Mouse (Mus musculus): ENCODE results near the gene Trappc6a. TPM values are rescaled to one million over a fixed set of nuclear protein-coding genes. Genes with fewer than 3 reads are reported as not detected.

The Trappc6a gene
- 100 to 1,000 TPM in 1 of 2 experiments, 10 to 100 TPM in 1; 98.1 to 104 TPM for polyA plus RNA-seq (2017; shearing (Covaris generic))

GRCm38 (mm10) chr7:19508150-19508923, at the start of gene Trappc6a, which contains the start of gene Bloc1s3:
Gene Trappc6a, plus strand, starts transcription at chr7:19508395.
Gene Bloc1s3, minus strand, starts transcription at chr7:19508367.

GRCm38 (mm10) chr7:19458591-19459111, 49.5 kb upstream of the Trappc6a start, which contains the start of gene Mark4:
Gene Mark4, minus strand, starts transcription at chr7:19458821.

GRCm38 (mm10) chr7:19462884-19463381, 45.3 kb upstream of the Trappc6a start, which contains the start of gene Exoc3l2:
Gene Exoc3l2, plus strand, starts transcription at chr7:19463331.

GRCm38 (mm10) chr7:19517652-19518365, 9.6 kb downstream of the Trappc6a start, which contains the start of gene Nkpd1:
Gene Nkpd1, plus strand, starts transcription at chr7:19517838.

GRCm38 (mm10) chr7:19562643-19563410, 54.6 kb downstream of the Trappc6a start, which contains the start of gene Ppp1r37:
Gene Ppp1r37, minus strand, starts transcription at chr7:19563076.

Other genes with a start within 250 kb of the Trappc6a start
- 100 to 1,000 TPM; 246 to 417 TPM for gene Vasp, start 236.6 kb upstream of the Trappc6a start, polyA plus RNA-seq (2017; shearing (Covaris generic))
- 1 to 10 TPM in 1 of 2 experiments, under 1 TPM in 1; 0.77 to 7.4 TPM for gene Ppm1n, start 228.3 kb upstream of the Trappc6a start, polyA plus RNA-seq (2017; shearing (Covaris generic))
- under 1 TPM; 0.25 to 0.48 TPM for gene Rtn2, start 225.8 kb upstream of the Trappc6a start, polyA plus RNA-seq (2017; shearing (Covaris generic))
- 1 to 10 TPM in 1 of 2 experiments, under 1 TPM in 1; 0.52 to 1.4 TPM for gene Fosb, start 198.3 kb upstream of the Trappc6a start, polyA plus RNA-seq (2017; shearing (Covaris generic))
- gene Ercc1, start 163.6 kb upstream of the Trappc6a start, polyA plus RNA-seq (2017; shearing (Covaris generic)) = 10 to 100 TPM; 74.5 to 80.7 TPM
- 10 to 100 TPM; 10.2 to 19.7 TPM for gene Cd3eap, start 148.9 kb upstream of the Trappc6a start, polyA plus RNA-seq (2017; shearing (Covaris generic))
- under 1 TPM; 0.32 to 0.49 TPM for gene Ppp1r13l, start 148.6 kb upstream of the Trappc6a start, polyA plus RNA-seq (2017; shearing (Covaris generic))
- 1 to 10 TPM; 5.6 to 7.5 TPM for gene Ercc2, start 126.4 kb upstream of the Trappc6a start, polyA plus RNA-seq (2017; shearing (Covaris generic))
- gene Klc3, start 104.3 kb upstream of the Trappc6a start, polyA plus RNA-seq (2017; shearing (Covaris generic)) = 10 to 100 TPM; 19.5 to 32.4 TPM
- not detected for gene Ckm, start 103.6 kb upstream of the Trappc6a start, polyA plus RNA-seq (2017; shearing (Covaris generic))
- 10 to 100 TPM in 1 of 2 experiments, 1 to 10 TPM in 1; 6.8 to 12.1 TPM for gene Mark4, start 49.6 kb upstream of the Trappc6a start, polyA plus RNA-seq (2017; shearing (Covaris generic))
- gene Exoc3l2, start 45.1 kb upstream of the Trappc6a start, polyA plus RNA-seq (2017; shearing (Covaris generic)) = under 1 TPM in 1 of 2 experiments, not detected in 1; 0.49 TPM
- gene Bloc1s3, start within 50 bp of the Trappc6a start, polyA plus RNA-seq (2017; shearing (Covaris generic)) = 10 to 100 TPM; 11.1 to 14.2 TPM
- gene Nkpd1, start 9.4 kb downstream of the Trappc6a start, polyA plus RNA-seq (2017; shearing (Covaris generic)) = under 1 TPM in 1 of 2 experiments, not detected in 1; 0.44 TPM
- gene Ppp1r37, start 54.7 kb downstream of the Trappc6a start, polyA plus RNA-seq (2017; shearing (Covaris generic)) = 10 to 100 TPM; 12.9 to 14.4 TPM
- gene Zfp296, start 68.9 kb downstream of the Trappc6a start, polyA plus RNA-seq (2017; shearing (Covaris generic)) = 1 to 10 TPM; 1.1 to 2.9 TPM
- 100 to 1,000 TPM; 115 to 131 TPM for gene Gemin7, start 69.2 kb downstream of the Trappc6a start, polyA plus RNA-seq (2017; shearing (Covaris generic))
- 10 to 100 TPM; 49.2 to 49.9 TPM for gene Clasrp, start 96.1 kb downstream of the Trappc6a start, polyA plus RNA-seq (2017; shearing (Covaris generic))
- gene Relb, start 121.0 kb downstream of the Trappc6a start, polyA plus RNA-seq (2017; shearing (Covaris generic)) = 10 to 100 TPM; 76.1 to 91.6 TPM
- 100 to 1,000 TPM; 114 to 162 TPM for gene Clptm1, start 156.6 kb downstream of the Trappc6a start, polyA plus RNA-seq (2017; shearing (Covaris generic))
- under 1 TPM in 1 of 2 experiments, not detected in 1; 0.38 TPM for gene Apoc2, start 169.5 kb downstream of the Trappc6a start, polyA plus RNA-seq (2017; shearing (Covaris generic))
- not detected for gene Gm44805, start 173.0 kb downstream of the Trappc6a start, polyA plus RNA-seq (2017; shearing (Covaris generic))
- gene Apoc4, start 173.1 kb downstream of the Trappc6a start, polyA plus RNA-seq (2017; shearing (Covaris generic)) = under 1 TPM in 1 of 2 experiments, not detected in 1; 0.53 TPM
- gene Apoc1, start 184.3 kb downstream of the Trappc6a start, polyA plus RNA-seq (2017; shearing (Covaris generic)) = 1 to 10 TPM in 1 of 2 experiments, under 1 TPM in 1; 0.67 to 3.8 TPM
- gene Apoe, start 190.8 kb downstream of the Trappc6a start, polyA plus RNA-seq (2017; shearing (Covaris generic)) = 10 to 100 TPM; 30.0 to 92.3 TPM
- 100 to 1,000 TPM in 1 of 2 experiments, 10 to 100 TPM in 1; 61.9 to 105 TPM for gene Tomm40, start 207.0 kb downstream of the Trappc6a start, polyA plus RNA-seq (2017; shearing (Covaris generic))
- 1 to 10 TPM in 1 of 2 experiments, under 1 TPM in 1; 0.47 to 1.9 TPM for gene Nectin2, start 242.1 kb downstream of the Trappc6a start, polyA plus RNA-seq (2017; shearing (Covaris generic))